Mouse (Mus musculus) gonadal fat pad, adult 2 months (tissue): ENCODE data around the gene Tubb2b. TPM values are rescaled to one million over a fixed set of nuclear protein-coding genes. Genes with fewer than 3 reads are reported as not detected.
A peak's percentile ranks its signal among the peaks of the same experiment; 100 is the strongest.

Experiments
- DNase-seq: peaks from one replicate; pipeline ENCODE4 v3.0.0-alpha.2; 2012; ENCODE audit warnings: low read depth
- polyA plus RNA-seq: library from polyadenylated mRNA; depleted of rRNA; stranded (reverse); fragments of >200 nt; gene quantifications from 2 replicates; pipeline ENCODE4 v1.2.3, GENCODE M21; 2012

The Tubb2b gene
- polyA plus RNA-seq, 1 experiment, result 61.4 TPM

DNA sequence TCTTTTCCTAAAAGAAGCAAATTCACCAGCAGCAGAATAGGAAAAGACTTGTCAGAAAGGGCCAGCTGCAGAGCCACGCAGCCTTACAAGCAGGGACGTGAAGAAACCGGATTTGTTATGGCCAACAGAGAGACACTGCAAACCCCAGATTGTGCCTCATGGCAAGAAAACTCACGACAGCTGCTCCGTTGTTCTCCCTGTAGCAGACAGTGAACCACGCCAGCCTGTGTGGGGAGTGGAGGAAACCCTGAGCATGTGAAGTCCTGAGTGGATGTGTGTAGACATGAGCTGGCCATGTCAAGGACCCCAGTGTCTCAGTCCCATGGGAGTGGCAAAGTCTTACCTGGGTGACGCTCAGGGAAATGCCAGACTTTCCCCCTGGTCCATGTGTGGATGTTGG is 6.3 kb upstream of the Tubb2b start:
- DNase-seq, result no peak

GRCm38 (mm10) chr13:34134276-34134675 is 4.0 kb upstream of the Tubb2b start:
- DNase-seq, result no peak

DNA sequence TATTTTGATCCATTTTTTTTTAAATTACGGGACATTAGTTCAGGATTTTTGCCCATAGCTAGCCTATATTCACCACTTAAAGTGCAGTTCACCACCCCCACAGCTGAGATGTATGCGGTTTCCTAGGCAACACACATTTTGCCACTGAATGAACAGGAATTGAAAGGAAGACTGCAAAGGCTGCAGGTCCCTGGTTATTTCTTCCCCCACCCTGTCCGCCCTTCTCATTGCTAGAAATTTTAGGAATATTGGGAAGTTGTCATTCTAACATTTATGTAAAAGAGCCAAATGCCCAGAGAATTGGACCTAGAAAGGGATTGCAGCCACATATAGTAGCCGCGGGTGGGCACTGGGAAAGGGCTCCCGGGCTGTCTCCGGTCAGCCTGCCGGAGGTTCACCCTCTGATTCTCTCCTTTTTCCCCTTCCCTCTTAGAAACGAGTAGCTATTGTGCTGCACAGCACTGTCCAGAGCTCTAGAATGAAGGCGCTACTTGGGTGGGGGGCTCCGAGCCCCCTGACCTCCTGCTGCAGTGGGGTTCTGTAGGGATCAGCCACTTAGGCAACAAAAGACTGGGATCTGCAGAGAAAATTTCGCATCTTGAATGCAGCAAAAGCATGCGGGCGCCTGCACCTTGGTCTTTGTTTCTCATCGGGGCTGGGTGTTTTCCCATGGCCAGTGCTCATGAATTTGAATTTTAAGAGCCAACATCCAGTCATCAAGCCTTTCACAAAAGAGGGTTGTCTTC is 3.2 kb upstream of the Tubb2b start:
- DNase-seq, result no peak

DNA sequence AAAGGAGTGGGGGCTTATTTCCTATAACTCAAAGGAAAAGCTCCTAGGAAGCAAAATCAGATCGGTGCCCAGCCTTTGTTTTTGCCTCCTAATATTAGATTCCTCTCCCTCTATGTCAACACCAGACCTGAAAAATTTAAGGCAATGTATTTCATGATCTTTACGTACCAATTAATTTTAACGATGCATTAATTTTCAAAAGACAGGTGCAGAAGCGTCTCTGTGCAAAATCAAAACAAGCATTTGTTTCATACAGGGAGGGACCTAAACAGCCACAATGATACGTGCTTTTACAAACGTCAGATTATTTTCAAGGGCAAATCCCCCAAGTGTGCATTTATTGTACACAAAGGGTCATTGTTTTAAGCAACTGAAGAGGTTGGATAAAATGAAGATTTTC is 2.6 kb upstream of the Tubb2b start:
- DNase-seq, result no peak

DNA sequence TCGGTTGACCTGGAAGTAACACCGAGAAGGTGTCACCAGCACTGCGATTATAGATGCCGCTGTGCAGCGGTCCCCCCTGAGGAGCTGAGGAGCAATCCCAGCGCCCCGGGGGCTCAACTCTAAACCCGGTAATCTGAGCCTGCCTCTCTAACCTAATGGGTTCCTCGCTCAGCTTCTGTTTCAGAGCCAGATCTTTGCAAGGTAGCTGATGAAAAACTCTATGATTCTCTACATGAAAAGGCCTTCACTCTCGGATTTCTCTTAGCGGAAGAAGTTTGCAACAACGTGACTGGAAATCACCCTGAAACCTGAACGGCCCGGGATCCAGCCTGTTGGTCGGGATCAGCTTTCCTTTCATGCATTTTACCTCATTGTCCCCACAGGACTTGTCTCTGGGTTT is 2.0 kb upstream of the Tubb2b start:
- no peak for DNase-seq

DNA sequence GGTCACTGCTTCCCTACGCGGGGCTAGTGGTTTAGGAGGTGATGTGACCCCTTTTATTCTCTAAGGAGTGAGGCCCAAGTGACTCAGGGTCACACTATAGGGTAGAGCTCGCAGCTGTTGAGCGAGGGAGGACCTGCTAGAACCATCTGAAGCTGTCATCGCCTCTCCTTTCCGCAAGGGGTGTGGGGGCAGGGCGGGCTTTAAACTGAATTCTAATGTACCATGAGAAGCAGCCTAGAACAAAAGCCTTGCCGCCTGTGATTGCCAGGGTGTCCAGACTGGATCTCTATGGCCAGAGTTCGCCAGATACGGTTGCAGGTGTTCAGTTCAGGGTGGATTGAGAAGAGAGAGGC is 1.4 kb upstream of the Tubb2b start:
- no peak for DNase-seq

DNA sequence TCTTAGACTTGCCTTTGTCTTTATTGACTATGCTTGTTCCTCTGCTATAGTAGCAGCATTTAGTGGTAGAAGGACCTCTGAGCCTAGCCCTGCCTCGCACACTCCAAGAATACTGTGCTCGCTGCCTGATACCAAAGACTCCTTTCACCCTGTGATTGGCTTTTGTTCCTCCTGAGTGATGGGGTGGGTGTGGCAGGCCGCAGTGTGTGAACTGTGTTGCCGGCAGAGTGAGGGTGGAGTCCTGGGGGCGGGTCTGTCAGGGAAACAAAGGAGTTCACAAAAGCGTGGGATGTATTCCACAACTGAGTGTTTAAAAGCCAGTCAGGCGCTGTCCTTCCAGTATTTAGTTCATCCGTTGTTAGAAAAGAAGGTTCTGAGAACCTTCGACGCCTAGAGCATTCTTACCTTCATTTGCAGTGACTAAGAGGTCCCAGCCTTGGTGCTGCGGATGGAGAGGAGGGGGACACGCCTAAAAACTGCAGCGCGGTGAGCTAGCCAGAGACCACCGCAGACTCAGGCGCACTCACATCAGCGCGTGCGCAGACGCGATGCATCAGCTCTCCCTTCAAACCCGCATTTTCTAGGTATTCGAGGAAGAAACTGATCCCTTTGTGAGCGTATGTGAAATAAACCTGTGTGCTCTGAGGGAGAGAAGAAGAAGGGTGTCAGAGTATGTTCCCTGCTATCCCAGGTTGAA is 893 bp upstream of the Tubb2b start:
- no peak for DNase-seq

DNA sequence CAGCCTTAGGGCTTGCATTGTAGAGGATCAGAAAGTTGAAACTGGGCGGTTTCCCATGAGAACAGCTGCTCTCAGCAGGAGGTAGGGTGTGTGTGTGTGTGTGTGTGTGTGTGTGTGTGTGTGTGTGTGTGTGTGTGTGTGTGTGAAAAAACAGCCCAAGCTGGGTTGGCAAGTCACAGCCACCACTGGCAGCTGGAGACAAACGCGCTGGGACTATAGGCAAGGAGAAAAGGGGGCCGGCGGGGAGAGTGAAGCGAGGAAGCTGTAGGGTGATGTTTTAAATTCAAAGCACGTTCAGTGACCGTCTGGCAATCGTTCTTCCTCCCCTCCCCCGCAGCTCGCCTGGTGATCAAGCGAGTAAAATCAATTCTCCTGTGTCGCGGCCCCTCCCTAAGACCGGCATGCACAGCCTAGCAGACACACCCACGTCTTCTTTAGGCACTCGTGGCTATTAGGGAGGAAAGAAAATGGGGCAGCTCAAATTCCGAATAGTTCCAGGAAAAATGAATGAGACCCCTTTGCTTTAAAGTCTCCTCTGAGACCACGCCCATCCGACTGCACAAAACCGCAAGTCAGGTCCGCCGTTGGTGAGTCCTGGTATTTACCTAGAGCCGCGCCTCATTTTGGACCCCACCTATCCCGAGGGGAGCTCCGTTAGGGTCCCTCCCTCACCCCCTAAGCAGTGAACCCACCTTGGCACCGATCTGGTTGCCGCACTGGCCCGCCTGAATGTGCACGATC is 611 bp downstream of the Tubb2b start:
- DNase-seq, result no peak

GRCm38 (mm10) chr13:34128276-34129114 is 1.8 kb downstream of the Tubb2b start:
- no peak for DNase-seq

- DNase-seq, result no peak
These were observed 4.6 kb downstream of the Tubb2b start for GRCm38 (mm10) chr13:34125711-34126110.

- no peak for DNase-seq
These were observed 9.7 kb downstream of the Tubb2b start for GRCm38 (mm10) chr13:34120536-34120935.

GRCm38 (mm10) chr13:34119406-34119805 is 10.9 kb downstream of the Tubb2b start:
- DNase-seq, result no peak

GRCm38 (mm10) chr13:34118816-34119215 is 11.4 kb downstream of the Tubb2b start:
- no peak for DNase-seq

DNA sequence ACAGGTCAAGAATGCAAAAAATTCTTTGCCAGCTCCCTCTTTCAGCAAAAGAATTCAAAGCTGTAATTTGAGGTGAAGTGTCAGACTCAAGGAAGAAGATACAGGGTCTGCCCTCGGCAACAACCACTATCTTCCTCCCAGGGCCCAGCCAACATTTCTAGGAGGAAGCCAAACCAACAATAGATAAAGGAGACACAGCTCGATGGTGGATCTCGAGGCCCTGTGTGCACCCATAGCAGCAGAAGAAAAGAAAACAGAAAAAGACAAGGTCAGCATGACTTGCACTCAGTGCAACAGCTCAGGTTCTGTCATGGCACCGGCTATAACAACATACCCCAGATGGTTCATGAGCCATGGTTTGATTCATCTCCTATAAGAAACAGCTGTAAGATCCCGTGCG is 13.8 kb downstream of the Tubb2b start:
- DNase-seq, result no peak

DNA sequence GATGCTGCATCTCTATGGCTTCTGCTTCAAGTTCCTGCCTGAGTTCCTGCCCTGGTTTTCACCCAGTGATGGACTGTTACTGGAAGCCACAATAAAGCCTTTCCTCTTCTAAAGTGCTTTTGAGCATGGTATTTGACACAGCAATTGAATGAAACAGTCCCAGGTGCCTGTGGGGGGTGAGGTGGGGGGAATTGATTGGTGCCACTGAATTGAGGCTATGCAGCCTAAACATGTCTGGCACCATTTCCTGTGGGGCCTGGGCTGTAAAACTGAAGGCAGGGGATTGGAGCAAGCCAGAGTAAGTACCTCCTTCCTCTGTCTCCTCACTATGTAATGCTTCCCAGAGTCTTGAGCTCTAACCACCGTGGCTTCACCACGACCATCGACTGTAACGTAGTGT is 15.6 kb downstream of the Tubb2b start:
- no peak for DNase-seq

DNA sequence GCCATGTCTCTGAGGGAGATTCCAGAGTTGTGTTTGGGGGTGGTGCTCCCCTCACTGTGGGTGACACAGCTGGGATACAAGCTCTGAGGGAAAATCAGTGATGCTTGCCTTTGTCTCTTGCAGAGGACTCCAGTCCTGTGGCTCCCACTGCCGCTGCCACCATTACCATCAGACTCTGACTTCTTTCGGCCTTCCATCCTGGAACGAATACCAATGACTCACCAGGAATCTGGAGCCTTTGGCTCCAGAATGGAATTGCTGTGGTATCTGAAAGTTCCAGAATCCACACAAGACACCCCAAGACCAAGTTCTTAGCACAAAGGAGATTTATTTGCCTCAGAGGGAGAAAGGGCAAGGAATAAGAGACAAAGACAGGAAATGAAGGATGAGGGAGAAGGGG is 17.2 kb downstream of the Tubb2b start:
- DNase-seq, result no peak

DNA sequence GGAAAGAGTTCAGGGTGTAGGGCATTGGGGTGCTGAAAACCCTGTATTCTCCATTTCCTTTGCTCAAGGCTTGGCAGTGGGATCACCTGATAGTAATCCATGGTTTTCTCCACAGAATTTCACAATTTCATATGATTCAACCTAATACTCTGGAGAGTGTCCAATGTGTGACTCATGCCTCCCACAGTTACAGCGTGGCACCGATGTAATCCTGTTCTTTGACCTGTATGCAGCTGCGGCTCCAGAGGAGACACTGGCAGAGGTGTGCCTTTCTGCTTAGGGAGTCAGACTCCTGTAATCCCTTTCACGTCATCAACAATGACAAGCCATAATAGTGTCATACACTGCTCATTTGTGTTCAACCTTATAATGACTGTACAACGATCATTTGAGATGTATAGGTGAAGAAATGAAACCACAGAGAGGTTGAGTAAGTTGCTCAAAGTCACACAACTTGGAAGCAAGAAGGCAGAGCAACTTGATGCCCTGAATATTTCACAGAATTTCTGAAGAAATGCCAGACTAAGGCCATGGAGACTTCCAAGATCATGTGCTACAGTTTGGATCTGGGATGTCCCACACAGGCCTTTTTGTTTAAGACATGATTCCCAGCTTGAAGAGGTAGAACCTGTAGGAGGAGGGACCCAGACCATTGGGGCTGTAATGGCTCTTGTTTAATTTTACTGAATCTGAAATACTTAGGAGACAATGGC is 17.7 kb downstream of the Tubb2b start:
- DNase-seq, result peak; percentile 96

- no peak for DNase-seq
These were observed 18.4 kb downstream of the Tubb2b start for GRCm38 (mm10) chr13:34111878-34112277.

- no peak for DNase-seq
These were observed 19.2 kb downstream of the Tubb2b start for GRCm38 (mm10) chr13:34111019-34111418.

- peak; percentile 84 for DNase-seq
These were observed 20.6 kb downstream of the Tubb2b start for GRCm38 (mm10) chr13:34109677-34110058.

DNA sequence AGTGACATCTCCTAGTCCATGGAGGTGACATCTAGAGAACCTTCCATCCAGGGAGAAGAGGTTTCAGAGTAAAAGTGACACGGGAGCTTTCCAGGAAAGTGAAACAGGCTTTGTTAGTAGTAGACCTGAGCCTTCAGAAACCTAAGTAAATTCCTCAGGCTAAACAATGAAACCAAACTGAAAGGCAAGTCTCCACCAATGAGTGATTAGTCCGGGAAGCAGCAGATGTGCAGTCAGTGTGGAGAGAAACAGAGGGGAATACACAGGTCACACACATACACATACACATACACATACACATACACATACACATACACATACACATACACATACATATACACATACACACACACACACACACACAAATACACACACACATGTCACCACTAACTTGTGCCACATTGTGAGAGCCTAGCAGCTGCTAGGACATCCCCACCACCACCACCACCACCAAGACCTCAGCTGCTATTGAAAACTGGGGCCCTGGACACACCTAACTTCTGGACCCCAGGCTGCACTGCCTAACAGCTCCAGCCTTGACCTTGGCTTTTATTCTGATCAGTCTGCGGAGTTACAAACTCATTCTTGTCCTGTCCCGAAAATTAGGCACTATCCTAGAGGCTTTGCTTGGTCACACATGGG is 21.1 kb downstream of the Tubb2b start:
- DNase-seq, result no peak
